15 mouse cellular contexts compared by ENCODE assay signal in the genomic region with DNA sequence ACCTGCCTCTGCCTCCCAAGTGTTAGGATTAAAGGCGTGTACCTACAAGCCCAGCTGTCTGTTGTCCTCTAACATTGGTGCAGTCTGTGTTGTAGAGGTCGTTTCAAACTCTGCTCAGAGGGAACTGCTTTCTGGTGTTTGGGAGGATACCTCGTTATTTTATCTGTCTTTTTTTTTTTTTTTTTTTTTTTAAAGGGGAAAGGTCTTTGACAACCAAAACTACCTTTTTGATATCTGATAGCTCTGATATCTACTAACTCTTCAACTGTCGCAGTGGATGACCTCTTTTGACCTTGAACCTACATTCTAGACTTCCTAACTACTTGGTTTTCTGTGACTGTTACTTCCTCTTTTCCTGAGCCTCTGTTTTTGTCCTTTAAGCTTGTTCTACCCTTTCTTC.
"Had no signal": no experiment of that assay in that cellular context is flagged by ENCODE, and none has a peak within 500 bp of the region (broad histone marks: within the 10 kb centered on the region; RNA-seq: fewer than 3 reads in every experiment).

No protein-coding gene starts in this region.

- H3K36me3 ChIP-seq: limb, embryonic 12.5 days; midbrain, embryonic 15.5 days; neural tube, embryonic 13.5 days had no signal

- H3K27ac ChIP-seq: kidney, postnatal 0 days; layer of hippocampus, adult 2 months; limb, embryonic 12.5 days; liver, embryonic 14.5 days; midbrain, embryonic 15.5 days; neural tube, embryonic 13.5 days; stomach, postnatal 0 days had no signal

- H3K4me2 ChIP-seq: limb, embryonic 12.5 days; midbrain, embryonic 11.5 days; midbrain, embryonic 15.5 days; neural tube, embryonic 13.5 days had no signal

- H3K4me3 ChIP-seq: layer of hippocampus, adult 2 months; limb, embryonic 12.5 days; megakaryocyte, embryonic 14.5 days; midbrain, embryonic 15.5 days; neural tube, embryonic 13.5 days had no signal

- H3K9me3 ChIP-seq: limb, embryonic 12.5 days; megakaryocyte, embryonic 14.5 days; midbrain, embryonic 15.5 days; neural tube, embryonic 13.5 days had no signal

- H3K4me1 ChIP-seq: limb, embryonic 12.5 days; midbrain, embryonic 15.5 days; neural tube, embryonic 13.5 days had no signal

- H3K27me3 ChIP-seq: limb, embryonic 12.5 days; megakaryocyte, embryonic 14.5 days; midbrain, embryonic 15.5 days; neural tube, embryonic 13.5 days had no signal

- H3K9ac ChIP-seq: limb, embryonic 12.5 days; liver, embryonic 14.5 days; midbrain, embryonic 15.5 days; neural tube, embryonic 13.5 days had no signal

- ATAC-seq: midbrain, embryonic 15.5 days had no signal

- DNase-seq: kidney, postnatal 4 days; liver; lung, adult 18-20 months; right cerebral cortex, adult 18-20 months; right cerebral cortex, postnatal 25 days; thymus, postnatal 4 days had no signal
